Mouse (Mus musculus) ES-E14 (cell line): Measurements from ENCODE around the gene Cercam.

Experiments
- CHD2 ChIP-seq: IDR thresholded peaks from 2 replicates; pipeline ENCODE4 v1.6.1; 2014; ENCODE audit warnings: mild to moderate bottlenecking, low read depth, low read length, inconsistent platforms
- HCFC1 ChIP-seq: IDR thresholded peaks from 2 replicates; pipeline ENCODE4 v1.6.1; 2012; ENCODE audit warnings: low read length, inconsistent platforms, borderline replicate concordance; ENCODE audit not compliant: insufficient read depth
- MAFK ChIP-seq: IDR thresholded peaks from 2 replicates; pipeline ENCODE4 v1.6.1; 2014; ENCODE audit warnings: mild to moderate bottlenecking, low read depth, low read length, inconsistent platforms; ENCODE audit not compliant: insufficient read depth
- ZC3H11A ChIP-seq: IDR thresholded peaks from 2 replicates; pipeline ENCODE4 v1.6.1; 2012; ENCODE audit warnings: low read depth, mild to moderate bottlenecking, inconsistent platforms, low read length, borderline replicate concordance

GRCm38 (mm10) chr2:29826318-29826925 lies 42.5 kb upstream of the Cercam start:
- TF ChIP-seq MAFK (no peak), HCFC1 (no peak), ZC3H11A (no peak), CHD2 (no peak)
